Mouse (Mus musculus): ENCODE measurements around the gene Syndig1l. TPM values are rescaled to one million over a fixed set of nuclear protein-coding genes. Genes with fewer than 3 reads are reported as not detected.

Gene Syndig1l
- polyA plus RNA-seq, 1 experiment from 2014 or later = 1.8 TPM

GRCm38 (mm10) chr12:84670555-84670954 is 28.1 kb downstream of the Syndig1l start:
- no peak for ATAC-seq (ENCODE audit: low FRiP score, low read depth)
- H3K36me3 ChIP-seq = no peaks in the 10 kb centered on the region
- peaks cover 5% of the 10 kb centered on the region; the same call in 1 of the 2 replicates for H3K4me1 ChIP-seq
- H3K4me2 ChIP-seq (replicated peaks) = no peak overlapping the region
- H3K27ac ChIP-seq = no peak overlapping the region
- peaks cover 3% of the 10 kb centered on the region; the same call in 1 of the 2 replicates for H3K9me3 ChIP-seq
- H3K4me3 ChIP-seq = no peak overlapping the region
- H3K9ac ChIP-seq = no peak overlapping the region
- H3K27me3 ChIP-seq (replicated peaks) = no peaks in the 10 kb centered on the region
- 94% methylated on average over 3 of the region's 3 CpGs for WGBS

- Histone ChIP-seq H3K4me3 (no peak overlapping the region), H3K9me3 (no peaks in the 10 kb centered on the region), H3K4me2 (replicated peaks) (no peak overlapping the region), H3K36me3 (no peaks in the 10 kb centered on the region), H3K27ac (no peak overlapping the region), H3K9ac (no peak overlapping the region), H3K4me1 (no peaks in the 10 kb centered on the region; the same call in 1 of the 2 replicates), H3K27me3 (replicated peaks) (no peaks in the 10 kb centered on the region)
- no peak for ATAC-seq (ENCODE audit: low FRiP score, low read depth)
- 26% methylated on average over 3 of the region's 3 CpGs for WGBS
Measured at GRCm38 (mm10) chr12:84653912-84654311, 44.7 kb downstream of the Syndig1l start.

GRCm38 (mm10) chr12:84650234-84650633 is 48.4 kb downstream of the Syndig1l start:
- Histone ChIP-seq H3K9me3 (no peaks in the 10 kb centered on the region), H3K4me3 (no peak overlapping the region), H3K4me2 (replicated peaks) (no peak overlapping the region), H3K27ac (no peak overlapping the region), H3K27me3 (replicated peaks) (no peaks in the 10 kb centered on the region), H3K36me3 (no peaks in the 10 kb centered on the region), H3K4me1 (no peaks in the 10 kb centered on the region; the same call in 1 of the 2 replicates), H3K9ac (no peak overlapping the region)
- ATAC-seq (ENCODE audit: low FRiP score, low read depth) = no peak
- WGBS = 87% methylated on average over 13 of the region's 13 CpGs

- no peak for ATAC-seq (ENCODE audit: low FRiP score, low read depth)
- H3K36me3 ChIP-seq = no peaks in the 10 kb centered on the region
- H3K4me1 ChIP-seq = no peaks in the 10 kb centered on the region
- no peak within 1 kb of the TSS for H3K4me2 ChIP-seq (replicated peaks)
- 4% methylated on average over 9 of the region's 9 CpGs for WGBS
- peaks cover 53% of the 10 kb centered on the region for H3K27me3 ChIP-seq (replicated peaks)
- H3K4me3 ChIP-seq = no peak within 1 kb of the TSS
- no peak within 1 kb of the TSS for H3K27ac ChIP-seq
- no peak within 1 kb of the TSS for H3K9ac ChIP-seq
- H3K9me3 ChIP-seq = no peaks in the 10 kb centered on the region
Measured at GRCm38 (mm10) chr12:84640654-84641053, 58.0 kb downstream of the Syndig1l start, which contains the start of gene Vrtn. TSS of gene Vrtn (plus strand) at chr12:84641019.

GRCm38 (mm10) chr12:84640253-84640652 is 58.4 kb downstream of the Syndig1l start:
- Histone ChIP-seq H3K4me2 (replicated peaks) (no peak overlapping the region), H3K9ac (no peak overlapping the region), H3K4me1 (no peaks in the 10 kb centered on the region), H3K9me3 (no peaks in the 10 kb centered on the region), H3K27me3 (replicated peaks) (peaks cover 53% of the 10 kb centered on the region), H3K27ac (no peak overlapping the region), H3K4me3 (no peak overlapping the region), H3K36me3 (no peaks in the 10 kb centered on the region)
- WGBS = 11% methylated on average over 6 of the region's 6 CpGs
- no peak for ATAC-seq (ENCODE audit: low FRiP score, low read depth)

- H3K4me2 ChIP-seq (replicated peaks) = no peak overlapping the region
- no peaks in the 10 kb centered on the region for H3K4me1 ChIP-seq
- no peak for ATAC-seq (ENCODE audit: low FRiP score, low read depth)
- no peaks in the 10 kb centered on the region for H3K27me3 ChIP-seq (replicated peaks)
- no peaks in the 10 kb centered on the region for H3K9me3 ChIP-seq
- WGBS = 77% methylated on average over 3 of the region's 3 CpGs
- no peak overlapping the region for H3K9ac ChIP-seq
- H3K4me3 ChIP-seq = no peak overlapping the region
- no peak overlapping the region for H3K27ac ChIP-seq
- H3K36me3 ChIP-seq = no peaks in the 10 kb centered on the region
Measured at GRCm38 (mm10) chr12:84631867-84632266, 66.8 kb downstream of the Syndig1l start.

Other genes with a start within 250 kb of the Syndig1l start
- gene Aldh6a1, start 247.8 kb downstream of the Syndig1l start, polyA plus RNA-seq (2016; fragmentation: Nextera tagmentation; extraction: Ambion mirVana) = 24.0 and 25.9 TPM in 2 replicates
- 33.1 and 34.0 TPM in 2 replicates for gene Lin52, start 247.4 kb downstream of the Syndig1l start, polyA plus RNA-seq (2016; fragmentation: Nextera tagmentation; extraction: Ambion mirVana)
- 6.6 and 6.9 TPM in 2 replicates for gene Vsx2, start 129.1 kb downstream of the Syndig1l start, polyA plus RNA-seq (2016; fragmentation: Nextera tagmentation; extraction: Ambion mirVana)
- gene Abcd4, start 81.4 kb downstream of the Syndig1l start, polyA plus RNA-seq (2016; fragmentation: Nextera tagmentation; extraction: Ambion mirVana) = 13.3 and 14.1 TPM in 2 replicates
- not detected in 2 replicates for gene Vrtn, start 57.8 kb downstream of the Syndig1l start, polyA plus RNA-seq (2016; fragmentation: Nextera tagmentation; extraction: Ambion mirVana)
- gene Npc2, start 74.3 kb upstream of the Syndig1l start, polyA plus RNA-seq (2016; fragmentation: Nextera tagmentation; extraction: Ambion mirVana) = 81.5 and 87.1 TPM in 2 replicates
- gene Isca2, start 74.4 kb upstream of the Syndig1l start, polyA plus RNA-seq (2016; fragmentation: Nextera tagmentation; extraction: Ambion mirVana) = 156 and 158 TPM in 2 replicates
- gene Ltbp2, start 177.7 kb upstream of the Syndig1l start, polyA plus RNA-seq (2016; fragmentation: Nextera tagmentation; extraction: Ambion mirVana) = 0.26 and 0.33 TPM in 2 replicates

All from neural tube, embryonic 12.5 days (tissue).